Mouse (Mus musculus) hindbrain, embryonic 14.5 days (tissue): ENCODE results near the gene Bcl9. TPM values are rescaled to one million over a fixed set of nuclear protein-coding genes. Genes with fewer than 3 reads are reported as not detected.
A peak's percentile ranks its signal among the peaks of the same experiment; 100 is the strongest.

Source experiments
- ATAC-seq: fragments of 200-750 bp; cut with Nextera tagmentation; 2 replicates; pipeline ENCODE4 v1.8.0; 2017; ENCODE audit warnings: moderate number of reproducible peaks, mild to moderate bottlenecking, moderate TSS enrichment, moderate library complexity; ENCODE audit not compliant: low FRiP score
- DNase-seq: peaks from one replicate; pipeline ENCODE4 v3.0.0-alpha.2; 2015; ENCODE audit warnings: low spot score
- H3K27ac ChIP-seq: fragments of 300-500 bp; sonication (generic); 2 replicates; pipeline ENCODE4 v1.5.1; 2014; ENCODE audit warnings: mild to moderate bottlenecking, moderate library complexity
- H3K27me3 ChIP-seq: fragments of 300-500 bp; sonication (generic); 2 replicates; pipeline ENCODE4 v1.6.1; 2014; ENCODE audit warnings: mild to moderate bottlenecking, low read length, mixed read lengths; ENCODE audit not compliant: control insufficient read depth, insufficient read depth
- H3K36me3 ChIP-seq: fragments of 300-500 bp; sonication (generic); replicated peaks from 2 replicates; pipeline ENCODE4 v1.6.1; 2014; ENCODE audit not compliant: control insufficient read depth, insufficient read depth
- H3K4me1 ChIP-seq: fragments of 300-500 bp; sonication (generic); replicated peaks from 2 replicates; pipeline ENCODE4 v1.6.1; 2014; ENCODE audit warnings: antibody characterized with exemption, low read length, mixed read lengths; ENCODE audit not compliant: control insufficient read depth, insufficient read depth
- H3K4me2 ChIP-seq: fragments of 300-500 bp; sonication (generic); replicated peaks from 2 replicates; pipeline ENCODE4 v1.6.1; 2014; ENCODE audit warnings: mild to moderate bottlenecking, moderate library complexity
- H3K4me3 ChIP-seq: fragments of 300-500 bp; sonication (generic); replicated peaks from 2 replicates; pipeline ENCODE4 v1.5.1; 2014; ENCODE audit warnings: mild to moderate bottlenecking, low read length
- H3K9ac ChIP-seq: fragments of 300-500 bp; sonication (generic); 2 replicates; pipeline ENCODE4 v1.6.1; 2014
- H3K9me3 ChIP-seq: fragments of 300-500 bp; sonication (generic); 2 replicates; pipeline ENCODE4 v1.6.1; 2016; ENCODE audit warnings: low read length; ENCODE audit not compliant: control insufficient read depth
- WGBS: fragments of 180-500 bp; shearing (Covaris S2); extraction: QIAGEN DNeasy Blood & Tissue Kit; methylation state at CpG from one replicate; pipeline ENCODE4 v1.1.7; 2014; 5-methylcytosine and 5-hydroxymethylcytosine counted together
- polyA plus RNA-seq: library from polyadenylated mRNA; unstranded; fragments of >200 nt; fragmentation: Nextera tagmentation; extraction: Ambion mirVana; gene quantifications from 2 replicates; pipeline ENCODE4 v1.2.1, GENCODE M21; 2014

Bcl9 gene
- polyA plus RNA-seq, 1 experiment from 2014 or later: 62.3 TPM

- Histone ChIP-seq H3K9me3 (no peaks in the 10 kb centered on the region), H3K36me3 (no peaks in the 10 kb centered on the region), H3K9ac (no peak overlapping the region), H3K27me3 (no peaks in the 10 kb centered on the region), H3K4me3 (no peak overlapping the region), H3K4me2 (no peak overlapping the region), H3K27ac (no peak overlapping the region), H3K4me1 (0 out of 2 replicates have a peak, but pooled peaks cover 6% of the 10 kb centered on the region)
- DNase-seq (no peak), ATAC-seq (0 out of 2 replicates have a peak, but pooled peaks have one; percentile 25)
- WGBS: 37% methylated on average over 15 of the region's 15 CpGs
Measured at GRCm38 (mm10) chr3:97325621-97326345, 28.1 kb upstream of the Bcl9 start.

GRCm38 (mm10) chr3:97324046-97324445 is 26.3 kb upstream of the Bcl9 start:
- H3K36me3 ChIP-seq: no peaks in the 10 kb centered on the region
- H3K9ac ChIP-seq: 0 out of 2 replicates have a peak overlapping the region, but pooled peaks have one; percentile 13
- WGBS: 24% methylated on average over 17 of the region's 17 CpGs
- DNase-seq: no peak
- H3K9me3 ChIP-seq: no peaks in the 10 kb centered on the region
- no peak overlapping the region for H3K27ac ChIP-seq
- ATAC-seq: no peak
- no peaks in the 10 kb centered on the region for H3K27me3 ChIP-seq
- no peak overlapping the region for H3K4me3 ChIP-seq
- H3K4me1 ChIP-seq: 0 out of 2 replicates have a peak, but pooled peaks cover 6% of the 10 kb centered on the region
- peak overlapping the region; percentile 30 for H3K4me2 ChIP-seq

- H3K9ac ChIP-seq: no peak overlapping the region
- ATAC-seq: no peak
- WGBS: 81% methylated on average over 3 of the region's 3 CpGs
Measured at GRCm38 (mm10) chr3:97317302-97317701, 19.6 kb upstream of the Bcl9 start.

GRCm38 (mm10) chr3:97313431-97313830 is 15.7 kb upstream of the Bcl9 start:
- DNase-seq (no peak), ATAC-seq (peak; percentile 24; the same call in 1 of the 2 replicates)
- Histone ChIP-seq H3K27ac (no peak overlapping the region), H3K4me3 (no peak overlapping the region), H3K9me3 (no peaks in the 10 kb centered on the region), H3K4me1 (peaks cover 21% of the 10 kb centered on the region), H3K27me3 (no peaks in the 10 kb centered on the region), H3K9ac (no peak overlapping the region), H3K4me2 (no peak overlapping the region), H3K36me3 (no peaks in the 10 kb centered on the region)
- 55% methylated on average over 2 of the region's 2 CpGs for WGBS

More at GRCm38 (mm10) chr3:97317302-97317701, 19.6 kb upstream of the Bcl9 start:
- DNase-seq: no peak
- Histone ChIP-seq H3K9me3 (no peaks in the 10 kb centered on the region), H3K4me2 (no peak overlapping the region), H3K36me3 (no peaks in the 10 kb centered on the region), H3K27ac (no peak overlapping the region), H3K27me3 (no peaks in the 10 kb centered on the region), H3K4me3 (no peak overlapping the region), H3K4me1 (0 out of 2 replicates have a peak, but pooled peaks cover 2% of the 10 kb centered on the region)

GRCm38 (mm10) chr3:97311998-97312397 is 14.3 kb upstream of the Bcl9 start:
- WGBS: 27% methylated on average over 21 of the region's 21 CpGs
- Histone ChIP-seq H3K4me2 (peak overlapping the region; percentile 48), H3K4me3 (0 out of 2 replicates have a peak overlapping the region, but pooled peaks have one; percentile 2)

GRCm38 (mm10) chr3:97309748-97310536 is 12.2 kb upstream of the Bcl9 start:
- peaks cover 21% of the 10 kb centered on the region for H3K4me1 ChIP-seq
- DNase-seq: no peak
- no peaks in the 10 kb centered on the region for H3K27me3 ChIP-seq
- ATAC-seq: no peak
- H3K9me3 ChIP-seq: no peaks in the 10 kb centered on the region
- H3K9ac ChIP-seq: peak overlapping the region; percentile 39
- no peak overlapping the region for H3K27ac ChIP-seq
- H3K4me3 ChIP-seq: peak overlapping the region; percentile 10; the same call in 1 of the 2 replicates
- H3K4me2 ChIP-seq: peak overlapping the region; percentile 46
- WGBS: 9% methylated on average over 16 of the region's 16 CpGs
- no peaks in the 10 kb centered on the region for H3K36me3 ChIP-seq

More at GRCm38 (mm10) chr3:97311998-97312397, 14.3 kb upstream of the Bcl9 start:
- H3K27me3 ChIP-seq: no peaks in the 10 kb centered on the region
- H3K9ac ChIP-seq: peak overlapping the region; percentile 7; the same call in 1 of the 2 replicates
- peaks cover 21% of the 10 kb centered on the region for H3K4me1 ChIP-seq
- no peaks in the 10 kb centered on the region for H3K9me3 ChIP-seq
- no peaks in the 10 kb centered on the region for H3K36me3 ChIP-seq
- ATAC-seq (peak; percentile 69), DNase-seq (peak; percentile 73)
- 0 out of 2 replicates have a peak overlapping the region, but pooled peaks have one; percentile 58 for H3K27ac ChIP-seq

GRCm38 (mm10) chr3:97308440-97308839 is 10.7 kb upstream of the Bcl9 start:
- no peak overlapping the region for H3K4me3 ChIP-seq
- no peak overlapping the region for H3K9ac ChIP-seq
- WGBS: 32% methylated on average over 2 of the region's 2 CpGs
- DNase-seq (no peak), ATAC-seq (peak; percentile 46; the same call in 1 of the 2 replicates)
- peaks cover 21% of the 10 kb centered on the region for H3K4me1 ChIP-seq
- H3K27ac ChIP-seq: no peak overlapping the region
- H3K36me3 ChIP-seq: no peaks in the 10 kb centered on the region
- H3K27me3 ChIP-seq: no peaks in the 10 kb centered on the region
- no peaks in the 10 kb centered on the region for H3K9me3 ChIP-seq
- no peak overlapping the region for H3K4me2 ChIP-seq

- DNase-seq (no peak), ATAC-seq (no peak)
- Histone ChIP-seq H3K9ac (no peak overlapping the region), H3K4me1 (peaks cover 10% of the 10 kb centered on the region), H3K4me2 (no peak overlapping the region), H3K27me3 (no peaks in the 10 kb centered on the region), H3K9me3 (no peaks in the 10 kb centered on the region), H3K4me3 (no peak overlapping the region), H3K27ac (no peak overlapping the region), H3K36me3 (no peaks in the 10 kb centered on the region)
- WGBS: 77% methylated on average over 4 of the region's 4 CpGs
Measured at GRCm38 (mm10) chr3:97305907-97306306, 8.2 kb upstream of the Bcl9 start.

- 60% methylated on average over 7 of the region's 7 CpGs for WGBS
- ATAC-seq (no peak), DNase-seq (no peak)
- Histone ChIP-seq H3K27me3 (no peaks in the 10 kb centered on the region), H3K4me3 (no peak overlapping the region), H3K9ac (no peak overlapping the region), H3K36me3 (no peaks in the 10 kb centered on the region), H3K4me1 (peaks cover 15% of the 10 kb centered on the region; the same call in 1 of the 2 replicates), H3K4me2 (no peak overlapping the region), H3K9me3 (no peaks in the 10 kb centered on the region), H3K27ac (no peak overlapping the region)
Measured at GRCm38 (mm10) chr3:97301586-97301985, 3.9 kb upstream of the Bcl9 start.
